Comparison of ENCODE assay signal across 8 mouse cellular contexts in genomic region chr13:78024683-78025294, GRCm38 (mm10). TPM values are rescaled to one million over a fixed set of nuclear protein-coding genes. Genes with fewer than 3 reads are reported as not detected.
A peak's percentile ranks its signal among the peaks of the same experiment; 100 is the strongest.
DNase-seq lines count a peak whose midpoint lies in the region; ATAC-seq and TF ChIP-seq lines count a peak whose summit lies in the region.

Gene Pou5f2 (plus strand): TSS chr13:78024902.

- H3K9me3 ChIP-seq in stomach, postnatal 0 days (ENCODE audit: control insufficient read depth, low read length): no peaks in the 10 kb centered on the region

- intact Hi-C loops in gastrocnemius, postnatal 14 days (cut with DNase I; ENCODE audit: low total_unique reads): no loop called here

- WGBS in bone marrow, adult 2 months: 68% methylated on average over 15 of the region's 15 CpGs
- 56% methylated on average over 15 of the region's 15 CpGs for WGBS in stomach, postnatal 0 days

- TF ChIP-seq EP300 in stomach, postnatal 0 days (optimal IDR thresholded peaks at IDR 0.05): no peak

- no peaks in the 10 kb centered on the region for H3K4me1 ChIP-seq in bone marrow, adult 2 months (ENCODE audit: control insufficient read depth, insufficient read depth, low read length)
- H3K4me1 ChIP-seq in stomach, postnatal 0 days (replicated peaks; ENCODE audit: control insufficient read depth, insufficient read depth): no peaks in the 10 kb centered on the region

- H3K36me3 ChIP-seq in stomach, postnatal 0 days (ENCODE audit: control insufficient read depth, insufficient read depth, low read length): no peaks in the 10 kb centered on the region

- no peak within 1 kb of the TSS for H3K4me3 ChIP-seq in bone marrow, adult 2 months (replicated peaks; ENCODE audit: control insufficient read depth, low read depth, low read length)
- no peak within 1 kb of the TSS for H3K4me3 ChIP-seq in stomach, postnatal 0 days (ENCODE audit: low read depth, low read length)

- peak; percentile 21; the same call in 1 of the 2 replicates for TF ChIP-seq CTCF in bone marrow, adult 2 months (IDR thresholded peaks at IDR 0.05; ENCODE audit: control insufficient read depth, insufficient read depth, low read length)
- peak; percentile 43; the same call in 1 of the 2 replicates for TF ChIP-seq CTCF in stomach, postnatal 0 days (IDR thresholded peaks at IDR 0.05; ENCODE audit: low read depth)

- no peak within 1 kb of the TSS for H3K4me2 ChIP-seq in stomach, postnatal 0 days (replicated peaks; ENCODE audit: low read depth)

- no peak within 1 kb of the TSS for H3K27ac ChIP-seq in bone marrow, adult 2 months (ENCODE audit: control insufficient read depth, insufficient read depth, low read depth, low read length, poor library complexity)
- no peak within 1 kb of the TSS for H3K27ac ChIP-seq in stomach, postnatal 0 days (replicated peaks)

- peak; percentile 5 for DNase-seq in gastrocnemius, postnatal 14 days
- DNase-seq in gastrocnemius, adult 18-20 months (ENCODE audit: low spot score): no peak
- DNase-seq in 3134 (ENCODE audit: extremely low read depth, insufficient read length, low spot score): peak; percentile 13
- peak; percentile 31 for DNase-seq in stomach, postnatal 0 days (ENCODE audit: low spot score)
- DNase-seq in adrenal gland, adult 2 months: no peak
- DNase-seq in adrenal gland, postnatal 4 days (ENCODE audit: low spot score in 2 of 2): no peak

- H3K27me3 ChIP-seq in stomach, postnatal 0 days (ENCODE audit: control insufficient read depth, insufficient read depth, low read length): no peaks in the 10 kb centered on the region

- ATAC-seq in inflammation-experienced regulatory T-cells, adult 6 months: no peak
- no peak for ATAC-seq in stomach, postnatal 0 days (ENCODE audit: low FRiP score, low TSS enrichment)

- no peak for TF ChIP-seq POLR2A in bone marrow, adult 2 months (IDR thresholded peaks at IDR 0.05; ENCODE audit: borderline replicate concordance, control insufficient read depth, low read depth, low read length)

- H3K9ac ChIP-seq in stomach, postnatal 0 days (ENCODE audit: low read length): no peak within 1 kb of the TSS

RNA-seq across cellular contexts. Expression of gene Pou5f2, which starts in this region (rescaled TPM):
- total RNA-seq in gastrocnemius, postnatal 14 days (2021): under 1 TPM; 0.14 to 0.60 TPM
- under 1 TPM; 0.21 to 0.38 TPM for total RNA-seq in gastrocnemius, adult 18-20 months (2021)
- 0.93 and 1.1 TPM in 2 replicates for polyA plus RNA-seq in bone marrow, adult 2 months (2011; ENCODE audit: insufficient read depth, insufficient read length, low replicate concordance, missing spikeins)
- 10 to 100 TPM in 2 of 3 experiments, 1 to 10 TPM in 1; 4.7 to 14.9 (median 11.8) TPM for polyA plus RNA-seq in inflammation-experienced regulatory T-cells, adult 6 months (2017; shearing (Covaris generic))
- 0.17 and 0.73 TPM in 2 replicates for polyA plus RNA-seq in stomach, postnatal 0 days (2015; fragmentation: Nextera tagmentation; extraction: Ambion mirVana)
- under 1 TPM; 0.69 to 0.86 TPM for total RNA-seq in adrenal gland, adult 2 months (2021)
- 0.11 TPM in 1 of 2 replicates, not detected in the other for polyA plus RNA-seq in adrenal gland, adult 2 months (2012; rRNA removed)
- total RNA-seq in adrenal gland, postnatal 4 days (2021): 1 to 10 TPM; 1.5 to 2.9 TPM

Comparison
In these comparisons a context has a peak if more than half of its experiments do, and no peak if none do; other contexts are left out.
1. Peak in DNase-seq in gastrocnemius, postnatal 14 days; RNA of the gene not detected or under 1 TPM.
2. Peak in DNase-seq in stomach, postnatal 0 days; RNA of the gene not detected or under 1 TPM.